Mouse (Mus musculus) lung, postnatal 25 days (tissue): ENCODE data around the gene Cdh1.

Experiments
- DNase-seq: peaks from one replicate; pipeline ENCODE4 v3.0.0; 2022; ENCODE audit warnings: low spot score

Gene Cdh1

GRCm38 (mm10) chr8:106623451-106623850 is 20.3 kb downstream of the Cdh1 start:
- no peak for DNase-seq

GRCm38 (mm10) chr8:106623954-106624353 is 20.8 kb downstream of the Cdh1 start:
- no peak for DNase-seq

GRCm38 (mm10) chr8:106624743-106625142 is 21.6 kb downstream of the Cdh1 start:
- DNase-seq, result no peak

GRCm38 (mm10) chr8:106626096-106626865 is 23.1 kb downstream of the Cdh1 start:
- DNase-seq, result no peak

- no peak for DNase-seq
These were observed 25.3 kb downstream of the Cdh1 start for GRCm38 (mm10) chr8:106628291-106628964.

- no peak for DNase-seq
These were observed 26.3 kb downstream of the Cdh1 start for GRCm38 (mm10) chr8:106629456-106629855.

- no peak for DNase-seq
These were observed 28.8 kb downstream of the Cdh1 start for GRCm38 (mm10) chr8:106631904-106632303.

- no peak for DNase-seq
These were observed 29.5 kb downstream of the Cdh1 start for GRCm38 (mm10) chr8:106632650-106633049.

GRCm38 (mm10) chr8:106633361-106634158 is 30.4 kb downstream of the Cdh1 start:
- DNase-seq, result no peak

- no peak for DNase-seq
These were observed 32.1 kb downstream of the Cdh1 start for GRCm38 (mm10) chr8:106635284-106635683.

- DNase-seq, result no peak
These were observed 34.3 kb downstream of the Cdh1 start for GRCm38 (mm10) chr8:106637446-106637845.

GRCm38 (mm10) chr8:106638768-106639295 is 35.7 kb downstream of the Cdh1 start:
- no peak for DNase-seq

- DNase-seq, result no peak
These were observed 37.1 kb downstream of the Cdh1 start for GRCm38 (mm10) chr8:106640212-106640611.

GRCm38 (mm10) chr8:106640921-106641320 is 37.8 kb downstream of the Cdh1 start:
- no peak for DNase-seq

GRCm38 (mm10) chr8:106642172-106642571 is 39.0 kb downstream of the Cdh1 start:
- no peak for DNase-seq

- DNase-seq, result no peak
These were observed 39.9 kb downstream of the Cdh1 start for GRCm38 (mm10) chr8:106643100-106643499.

- no peak for DNase-seq
These were observed 41.8 kb downstream of the Cdh1 start for GRCm38 (mm10) chr8:106644957-106645356.

- DNase-seq, result no peak
These were observed 43.0 kb downstream of the Cdh1 start for GRCm38 (mm10) chr8:106646153-106646552.

- peak; percentile 53 for DNase-seq
These were observed 43.6 kb downstream of the Cdh1 start for GRCm38 (mm10) chr8:106646731-106647130.

GRCm38 (mm10) chr8:106647387-106647786 is 44.2 kb downstream of the Cdh1 start:
- peak; percentile 86 for DNase-seq

- DNase-seq, result no peak
These were observed 45.3 kb downstream of the Cdh1 start for GRCm38 (mm10) chr8:106648421-106648820.

- DNase-seq, result no peak
These were observed 48.8 kb downstream of the Cdh1 start for GRCm38 (mm10) chr8:106651994-106652393.
